Mouse (Mus musculus) lung, postnatal 0 days (tissue): ENCODE measurements around the gene Olfr549. TPM values are rescaled to one million over a fixed set of nuclear protein-coding genes. Genes with fewer than 3 reads are reported as not detected.

Experiments used
- ATAC-seq: fragments of 200-750 bp; cut with Nextera tagmentation; 2 replicates; pipeline ENCODE4 v1.8.0; 2017; ENCODE audit warnings: moderate library complexity
- DNase-seq: peaks from one replicate; pipeline ENCODE4 v3.0.0-alpha.2; 2016; ENCODE audit warnings: low spot score
- H3K27ac ChIP-seq: fragments of 300-500 bp; sonication (generic); 2 replicates; pipeline ENCODE4 v1.5.1; 2014; ENCODE audit warnings: antibody characterized with exemption, mild to moderate bottlenecking, low read length, mixed read lengths
- H3K27me3 ChIP-seq: fragments of 300-500 bp; sonication (generic); replicated peaks from 2 replicates; pipeline ENCODE4 v1.6.1; 2014; ENCODE audit warnings: low read length, mixed read lengths; ENCODE audit not compliant: insufficient read depth
- H3K36me3 ChIP-seq: fragments of 300-500 bp; sonication (generic); 2 replicates; pipeline ENCODE4 v1.6.1; 2014; ENCODE audit warnings: low read length, mixed read lengths; ENCODE audit not compliant: insufficient read depth
- H3K4me1 ChIP-seq: fragments of 300-500 bp; sonication (generic); 2 replicates; pipeline ENCODE4 v1.6.1; 2014; ENCODE audit warnings: antibody characterized with exemption, low read depth, low read length, mixed read lengths; ENCODE audit not compliant: insufficient read depth
- H3K4me2 ChIP-seq: fragments of 300-500 bp; sonication (generic); replicated peaks from 2 replicates; pipeline ENCODE4 v1.6.1; 2014; ENCODE audit warnings: low read depth, mild to moderate bottlenecking, low read length, moderate library complexity, mixed read lengths
- H3K4me3 ChIP-seq: fragments of 300-500 bp; sonication (generic); 2 replicates; pipeline ENCODE4 v1.5.1; 2014; ENCODE audit warnings: low read depth, low read length
- H3K9ac ChIP-seq: fragments of 300-500 bp; sonication (generic); replicated peaks from 2 replicates; pipeline ENCODE4 v1.6.1; 2014; ENCODE audit warnings: low read depth, mild to moderate bottlenecking
- H3K9me3 ChIP-seq: fragments of 300-500 bp; sonication (generic); 2 replicates; pipeline ENCODE4 v1.6.1; 2016; ENCODE audit warnings: low read length, mixed read lengths
- CTCF ChIP-seq: IDR thresholded peaks from 2 replicates; pipeline ENCODE4 v1.5.1; 2016; ENCODE audit warnings: antibody characterized with exemption, mild to moderate bottlenecking
- EP300 ChIP-seq: IDR thresholded peaks from 2 replicates; pipeline ENCODE4 v1.6.1; 2016; ENCODE audit warnings: antibody characterized with exemption, mild to moderate bottlenecking, control low read depth
- WGBS: fragments of 180-500 bp; shearing (Covaris S2); extraction: QIAGEN DNeasy Blood & Tissue Kit; methylation state at CpG from one replicate; pipeline ENCODE4 v1.1.7; 2014; 5-methylcytosine and 5-hydroxymethylcytosine counted together
- polyA plus RNA-seq: library from polyadenylated mRNA; unstranded; fragments of >200 nt; fragmentation: Nextera tagmentation; extraction: Ambion mirVana; gene quantifications from 2 replicates; pipeline ENCODE4 v1.2.1, GENCODE M21; 2015

Olfr549 gene
- polyA plus RNA-seq, 1 experiment from 2014 or later: not detected

- WGBS: 1% methylated on average over 48 of the region's 54 CpGs
- H3K4me2 ChIP-seq: peak overlapping the region; percentile 91
- no peak overlapping the region for H3K27ac ChIP-seq
- no peaks in the 10 kb centered on the region for H3K4me1 ChIP-seq
- H3K4me3 ChIP-seq: peak overlapping the region; percentile 31; the same call in 1 of the 2 replicates
- H3K9me3 ChIP-seq: no peaks in the 10 kb centered on the region
- peak; percentile 81 for DNase-seq
- no peaks in the 10 kb centered on the region for H3K27me3 ChIP-seq
- TF ChIP-seq EP300 (no peak), CTCF (peak; percentile 85)
- peak; percentile 95 for ATAC-seq
- H3K9ac ChIP-seq: peak overlapping the region; percentile 43
- no peaks in the 10 kb centered on the region for H3K36me3 ChIP-seq
Measured at GRCm38 (mm10) chr7:102512814-102513435, 36.7 kb upstream of the Olfr549 start.

GRCm38 (mm10) chr7:102514144-102514543, 35.5 kb upstream of the Olfr549 start:
- H3K4me3 ChIP-seq: no peak overlapping the region
- TF ChIP-seq EP300 (no peak), CTCF (no peak)
- H3K9me3 ChIP-seq: no peaks in the 10 kb centered on the region
- H3K4me2 ChIP-seq: no peak overlapping the region
- no peaks in the 10 kb centered on the region for H3K4me1 ChIP-seq
- WGBS: 49% methylated on average over 4 of the region's 4 CpGs
- no peaks in the 10 kb centered on the region for H3K36me3 ChIP-seq
- DNase-seq (no peak), ATAC-seq (no peak)
- H3K9ac ChIP-seq: no peak overlapping the region
- H3K27ac ChIP-seq: no peak overlapping the region
- H3K27me3 ChIP-seq: no peaks in the 10 kb centered on the region

GRCm38 (mm10) chr7:102516261-102517050, 33.2 kb upstream of the Olfr549 start:
- 37% methylated on average over 10 of the region's 10 CpGs for WGBS
- Histone ChIP-seq H3K4me1 (no peaks in the 10 kb centered on the region), H3K4me3 (no peak overlapping the region), H3K4me2 (no peak overlapping the region), H3K9me3 (no peaks in the 10 kb centered on the region), H3K9ac (no peak overlapping the region), H3K27me3 (no peaks in the 10 kb centered on the region), H3K36me3 (no peaks in the 10 kb centered on the region), H3K27ac (no peak overlapping the region)
- peak; percentile 34 for DNase-seq
- peak; percentile 37 for ATAC-seq
- TF ChIP-seq EP300 (no peak), CTCF (no peak)

GRCm38 (mm10) chr7:102517051-102517335, 32.7 kb upstream of the Olfr549 start:
- Histone ChIP-seq H3K27ac (no peak overlapping the region), H3K27me3 (no peaks in the 10 kb centered on the region), H3K36me3 (no peaks in the 10 kb centered on the region), H3K9me3 (no peaks in the 10 kb centered on the region), H3K4me3 (no peak overlapping the region), H3K4me1 (no peaks in the 10 kb centered on the region), H3K4me2 (no peak overlapping the region), H3K9ac (no peak overlapping the region)
- 68% methylated on average over 2 of the region's 2 CpGs for WGBS
- TF ChIP-seq CTCF (no peak), EP300 (no peak)
- no peak for ATAC-seq
- DNase-seq: no peak

GRCm38 (mm10) chr7:102529052-102529451, 20.6 kb upstream of the Olfr549 start:
- Histone ChIP-seq H3K36me3 (no peaks in the 10 kb centered on the region), H3K4me2 (no peak overlapping the region), H3K27ac (no peak overlapping the region), H3K27me3 (no peaks in the 10 kb centered on the region), H3K9me3 (no peaks in the 10 kb centered on the region), H3K4me3 (no peak overlapping the region), H3K4me1 (no peaks in the 10 kb centered on the region), H3K9ac (no peak overlapping the region)
- TF ChIP-seq CTCF: no peak
- TF ChIP-seq EP300: no peak
- ATAC-seq: no peak
- DNase-seq: no peak
- 89% methylated on average over 1 of the region's 1 CpGs for WGBS

GRCm38 (mm10) chr7:102534449-102534848, 15.2 kb upstream of the Olfr549 start, which contains the start of gene Olfr547:
Gene Olfr547 (plus strand): TSS chr7:102534749.
- TF ChIP-seq CTCF (no peak), EP300 (no peak)
- Histone ChIP-seq H3K9me3 (no peaks in the 10 kb centered on the region), H3K36me3 (no peaks in the 10 kb centered on the region), H3K27ac (no peak within 1 kb of the TSS), H3K4me1 (no peaks in the 10 kb centered on the region), H3K4me2 (no peak within 1 kb of the TSS), H3K9ac (no peak within 1 kb of the TSS), H3K4me3 (no peak within 1 kb of the TSS), H3K27me3 (no peaks in the 10 kb centered on the region)
- WGBS: 71% methylated on average over 1 of the region's 1 CpGs
- DNase-seq: no peak
- ATAC-seq: no peak
